Mouse (Mus musculus) frontal cortex, postnatal 25 days (tissue): ENCODE measurements around the gene Npl.
"Not testable (repeated sequence)": the region's sequence is repeated elsewhere in the genome, so short reads cannot be mapped to it uniquely, and the experiment has no call there.

Experiments
- DNase-seq, 2 experiments: peaks; one replicate each; pipeline ENCODE4 v3.0.0; 2022; ENCODE audit warnings: low spot score in 2 of 2

Gene Npl

GRCm38 (mm10) chr1:153542726-153543320, 7.0 kb downstream of the Npl start:
- DNase-seq = no peak

- no peak for DNase-seq
Observed at GRCm38 (mm10) chr1:153540753-153541152, 9.1 kb downstream of the Npl start.

GRCm38 (mm10) chr1:153539739-153540333, 10.0 kb downstream of the Npl start:
- no peak for DNase-seq

- no peak for DNase-seq
Observed at GRCm38 (mm10) chr1:153535611-153536010, 14.2 kb downstream of the Npl start.

- DNase-seq = not testable (repeated sequence)
Observed at GRCm38 (mm10) chr1:153532896-153533295, 16.9 kb downstream of the Npl start.

GRCm38 (mm10) chr1:153532234-153532841, 17.5 kb downstream of the Npl start:
- DNase-seq = no peak

GRCm38 (mm10) chr1:153531677-153532233, 18.1 kb downstream of the Npl start:
- no peak for DNase-seq

GRCm38 (mm10) chr1:153522116-153522515, 27.7 kb downstream of the Npl start:
- DNase-seq = no peak

GRCm38 (mm10) chr1:153515368-153515767, 34.5 kb downstream of the Npl start:
- no peak for DNase-seq

- DNase-seq = no peak
Observed at GRCm38 (mm10) chr1:153510330-153511009, 39.4 kb downstream of the Npl start.

GRCm38 (mm10) chr1:153509569-153509968, 40.3 kb downstream of the Npl start:
- DNase-seq = not testable (repeated sequence)

GRCm38 (mm10) chr1:153509012-153509411, 40.8 kb downstream of the Npl start:
- DNase-seq = no peak

GRCm38 (mm10) chr1:153506266-153506665, 43.6 kb downstream of the Npl start:
- DNase-seq = no peak

- DNase-seq = no peak
Observed at GRCm38 (mm10) chr1:153501644-153502321, 48.1 kb downstream of the Npl start.

GRCm38 (mm10) chr1:153500030-153500429, 49.8 kb downstream of the Npl start:
- no peak for DNase-seq

GRCm38 (mm10) chr1:153496030-153496429, 53.8 kb downstream of the Npl start:
- DNase-seq = no peak

- DNase-seq = no peak
Observed at GRCm38 (mm10) chr1:153493931-153494330, 55.9 kb downstream of the Npl start.

- no peak for DNase-seq
Observed at GRCm38 (mm10) chr1:153493338-153493737, 56.5 kb downstream of the Npl start.

GRCm38 (mm10) chr1:153491822-153492221, 58.0 kb downstream of the Npl start:
- DNase-seq = no peak

GRCm38 (mm10) chr1:153491345-153491744, 58.5 kb downstream of the Npl start:
- DNase-seq = no peak

- no peak for DNase-seq
Observed at GRCm38 (mm10) chr1:153489963-153490362, 59.9 kb downstream of the Npl start.

GRCm38 (mm10) chr1:153489540-153489939, 60.3 kb downstream of the Npl start:
- no peak for DNase-seq
